Mouse (Mus musculus) embryonic fibroblast, embryonic 13.5 days (primary cell): Measurements from ENCODE around the gene Olfml2a.

Source experiments
- CTCF ChIP-seq: IDR thresholded peaks from 2 replicates; pipeline ENCODE4 v1.5.1; 2011; ENCODE audit warnings: mild to moderate bottlenecking, control low read depth, low read length, moderate library complexity, borderline replicate concordance; ENCODE audit not compliant: insufficient read depth
- POLR2A ChIP-seq: IDR thresholded peaks from 2 replicates; pipeline ENCODE4 v1.6.1; 2011; ENCODE audit warnings: low read depth, mild to moderate bottlenecking, control low read depth, low read length, moderate library complexity

DNA sequence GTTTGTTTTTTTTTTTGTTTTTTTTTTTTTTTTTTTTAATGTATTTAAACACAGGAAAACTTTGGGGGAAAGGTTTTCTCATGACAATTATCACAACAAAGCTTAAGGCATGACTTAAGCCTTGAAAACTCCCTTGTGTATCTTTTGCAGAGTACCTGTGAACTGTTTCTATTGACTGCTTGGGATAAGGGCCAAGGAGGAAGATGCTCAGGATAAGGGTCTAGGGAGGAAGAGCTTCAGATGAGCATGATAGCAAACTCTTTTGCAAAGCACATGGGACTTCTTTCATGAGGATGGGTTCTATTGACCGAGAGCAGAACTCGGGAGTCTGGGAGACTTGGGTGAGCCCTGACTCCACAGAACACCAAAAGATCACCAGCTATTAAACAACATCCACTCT is 37.9 kb downstream of the Olfml2a start:
- no peak for TF ChIP-seq POLR2A
- TF ChIP-seq CTCF, result no peak
